Mouse (Mus musculus) midbrain, embryonic 14.5 days (tissue): ENCODE data around the gene Sult1a1. TPM values are rescaled to one million over a fixed set of nuclear protein-coding genes. Genes with fewer than 3 reads are reported as not detected.
"Not testable (repeated sequence)": the region's sequence is repeated elsewhere in the genome, so short reads cannot be mapped to it uniquely, and the experiment has no call there.

Experiments
- ATAC-seq: fragments of 200-750 bp; cut with Nextera tagmentation; 2 replicates; pipeline ENCODE4 v1.8.0; 2017; ENCODE audit warnings: moderate number of reproducible peaks, moderate library complexity; ENCODE audit not compliant: low FRiP score, low TSS enrichment
- DNase-seq: peaks from one replicate; pipeline ENCODE4 v3.0.0-alpha.2; 2015
- H3K27ac ChIP-seq: fragments of 300-500 bp; sonication (generic); replicated peaks from 2 replicates; pipeline ENCODE4 v1.5.1; 2014; ENCODE audit warnings: mild to moderate bottlenecking, low read depth, low read length, moderate library complexity
- H3K27me3 ChIP-seq: fragments of 300-500 bp; sonication (generic); 2 replicates; pipeline ENCODE4 v1.6.1; 2014; ENCODE audit warnings: low read length, control low read depth, mixed read lengths; ENCODE audit not compliant: control insufficient read depth, insufficient read depth
- H3K36me3 ChIP-seq: fragments of 300-500 bp; sonication (generic); 2 replicates; pipeline ENCODE4 v1.6.1; 2014; ENCODE audit warnings: low read length, control low read depth; ENCODE audit not compliant: control insufficient read depth, insufficient read depth
- H3K4me1 ChIP-seq: fragments of 300-500 bp; sonication (generic); 2 replicates; pipeline ENCODE4 v1.6.1; 2014; ENCODE audit warnings: mild to moderate bottlenecking, antibody characterized with exemption, low read length, control low read depth; ENCODE audit not compliant: control insufficient read depth, insufficient read depth
- H3K4me2 ChIP-seq: fragments of 300-500 bp; sonication (generic); 2 replicates; pipeline ENCODE4 v1.6.1; 2014; ENCODE audit warnings: mild to moderate bottlenecking, low read length, moderate library complexity
- H3K4me3 ChIP-seq: fragments of 300-500 bp; sonication (generic); replicated peaks from 2 replicates; pipeline ENCODE4 v1.5.1; 2014; ENCODE audit warnings: low read depth, low read length
- H3K9ac ChIP-seq: fragments of 300-500 bp; sonication (generic); replicated peaks from 2 replicates; pipeline ENCODE4 v1.6.1; 2014; ENCODE audit warnings: mild to moderate bottlenecking, low read length, moderate library complexity
- H3K9me3 ChIP-seq: fragments of 300-500 bp; sonication (generic); 2 replicates; pipeline ENCODE4 v1.6.1; 2016; ENCODE audit warnings: low read length, control low read depth, mixed read lengths; ENCODE audit not compliant: control insufficient read depth
- WGBS: fragments of 180-500 bp; shearing (Covaris S2); extraction: QIAGEN DNeasy Blood & Tissue Kit; methylation state at CpG from one replicate; pipeline ENCODE4 v1.1.7; 2014; 5-methylcytosine and 5-hydroxymethylcytosine counted together
- polyA plus RNA-seq: library from polyadenylated mRNA; unstranded; fragments of >200 nt; fragmentation: Nextera tagmentation; extraction: Ambion mirVana; gene quantifications from 2 replicates; pipeline ENCODE4 v1.2.1, GENCODE M21; 2014

The Sult1a1 gene
- polyA plus RNA-seq, 1 experiment from 2014 or later, result 2.6 TPM

- 0 out of 2 replicates have a peak overlapping the region, but pooled peaks have one; percentile 2 for H3K4me3 ChIP-seq
- H3K27ac ChIP-seq, result no peak overlapping the region
- DNase-seq (no peak), ATAC-seq (no peak)
- peaks cover 18% of the 10 kb centered on the region for H3K4me1 ChIP-seq
- H3K36me3 ChIP-seq, result peaks cover 43% of the 10 kb centered on the region
- H3K27me3 ChIP-seq, result no peaks in the 10 kb centered on the region
- no peak overlapping the region for H3K9ac ChIP-seq
- WGBS, result 91% methylated on average over 7 of the region's 7 CpGs
- peak overlapping the region; percentile 89 for H3K4me2 ChIP-seq
- H3K9me3 ChIP-seq, result no peaks in the 10 kb centered on the region
Measured at GRCm38 (mm10) chr7:126693781-126694180, 17.5 kb upstream of the Sult1a1 start.

GRCm38 (mm10) chr7:126693256-126693655, 17.0 kb upstream of the Sult1a1 start:
- ATAC-seq, result no peak
- Histone ChIP-seq H3K27me3 (no peaks in the 10 kb centered on the region), H3K27ac (no peak overlapping the region), H3K4me2 (0 out of 2 replicates have a peak overlapping the region, but pooled peaks have one; percentile 89), H3K4me3 (no peak overlapping the region), H3K36me3 (peaks cover 42% of the 10 kb centered on the region), H3K9ac (no peak overlapping the region), H3K9me3 (no peaks in the 10 kb centered on the region), H3K4me1 (peaks cover 18% of the 10 kb centered on the region)
- DNase-seq, result peak; percentile 88
- 38% methylated on average over 3 of the region's 3 CpGs for WGBS

- 95% methylated on average over 26 of the region's 26 CpGs for WGBS
- Histone ChIP-seq H3K4me2 (no peak overlapping the region), H3K9ac (no peak overlapping the region), H3K27me3 (no peaks in the 10 kb centered on the region), H3K27ac (no peak overlapping the region), H3K4me3 (no peak overlapping the region), H3K36me3 (peaks cover 34% of the 10 kb centered on the region), H3K4me1 (peaks cover 18% of the 10 kb centered on the region), H3K9me3 (no peaks in the 10 kb centered on the region)
- DNase-seq, result no peak
- ATAC-seq, result no peak
Measured at GRCm38 (mm10) chr7:126692426-126692825, 16.2 kb upstream of the Sult1a1 start.

- WGBS, result 91% methylated on average over 5 of the region's 5 CpGs
- H3K9ac ChIP-seq, result no peak overlapping the region
- H3K36me3 ChIP-seq, result peaks cover 32% of the 10 kb centered on the region
- DNase-seq (no peak), ATAC-seq (no peak)
- peaks cover 15% of the 10 kb centered on the region for H3K4me1 ChIP-seq
- H3K27ac ChIP-seq, result no peak overlapping the region
- no peak overlapping the region for H3K4me2 ChIP-seq
- no peaks in the 10 kb centered on the region for H3K27me3 ChIP-seq
- no peak overlapping the region for H3K4me3 ChIP-seq
- H3K9me3 ChIP-seq, result no peaks in the 10 kb centered on the region
Measured at GRCm38 (mm10) chr7:126691676-126692075, 15.4 kb upstream of the Sult1a1 start.

DNA sequence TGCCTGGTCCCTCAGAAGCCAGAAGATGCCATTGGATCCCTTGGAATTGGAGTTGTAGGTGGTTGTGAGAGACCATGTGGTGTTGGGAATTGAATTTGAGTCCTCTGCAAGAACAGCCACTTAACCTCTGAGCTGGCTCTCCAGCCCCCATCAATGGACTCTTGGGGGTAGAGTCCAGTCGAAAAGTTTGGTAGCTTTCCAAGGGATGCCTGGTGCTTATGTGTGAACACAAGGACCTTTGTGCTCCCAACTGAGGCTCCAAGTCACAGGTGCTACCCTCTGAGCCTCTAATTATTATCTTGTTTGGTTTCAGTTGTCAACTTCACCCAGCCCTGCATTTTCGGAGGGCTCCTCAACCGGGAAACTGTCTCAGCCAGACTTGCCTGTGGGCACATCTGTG, 14.5 kb upstream of the Sult1a1 start:
- Histone ChIP-seq H3K36me3 (peaks cover 32% of the 10 kb centered on the region), H3K4me2 (no peak overlapping the region), H3K27me3 (no peaks in the 10 kb centered on the region), H3K4me3 (no peak overlapping the region), H3K27ac (no peak overlapping the region), H3K9me3 (no peaks in the 10 kb centered on the region), H3K9ac (no peak overlapping the region), H3K4me1 (peaks cover 11% of the 10 kb centered on the region)
- WGBS, result 93% methylated on average over 3 of the region's 3 CpGs
- DNase-seq, result no peak
- no peak for ATAC-seq

- H3K4me1 ChIP-seq, result peaks cover 4% of the 10 kb centered on the region; the same call in 1 of the 2 replicates
- peaks cover 32% of the 10 kb centered on the region for H3K36me3 ChIP-seq
- no peak overlapping the region for H3K4me3 ChIP-seq
- no peak overlapping the region for H3K4me2 ChIP-seq
- H3K9ac ChIP-seq, result no peak overlapping the region
- H3K27ac ChIP-seq, result no peak overlapping the region
- ATAC-seq (no peak), DNase-seq (no peak)
- H3K9me3 ChIP-seq, result no peaks in the 10 kb centered on the region
- H3K27me3 ChIP-seq, result no peaks in the 10 kb centered on the region
- WGBS, result 92% methylated on average over 3 of the region's 3 CpGs
Measured at GRCm38 (mm10) chr7:126689021-126689420, 12.8 kb upstream of the Sult1a1 start.

- WGBS, result 81% methylated on average over 4 of the region's 4 CpGs
- not testable (repeated sequence) for H3K4me1 ChIP-seq, H3K4me3 ChIP-seq, H3K4me2 ChIP-seq, H3K9ac ChIP-seq, DNase-seq, H3K27me3 ChIP-seq, H3K27ac ChIP-seq, H3K9me3 ChIP-seq, ATAC-seq
- peaks cover 32% of the 10 kb centered on the region for H3K36me3 ChIP-seq
Measured at GRCm38 (mm10) chr7:126688156-126688555, 11.9 kb upstream of the Sult1a1 start.

DNA sequence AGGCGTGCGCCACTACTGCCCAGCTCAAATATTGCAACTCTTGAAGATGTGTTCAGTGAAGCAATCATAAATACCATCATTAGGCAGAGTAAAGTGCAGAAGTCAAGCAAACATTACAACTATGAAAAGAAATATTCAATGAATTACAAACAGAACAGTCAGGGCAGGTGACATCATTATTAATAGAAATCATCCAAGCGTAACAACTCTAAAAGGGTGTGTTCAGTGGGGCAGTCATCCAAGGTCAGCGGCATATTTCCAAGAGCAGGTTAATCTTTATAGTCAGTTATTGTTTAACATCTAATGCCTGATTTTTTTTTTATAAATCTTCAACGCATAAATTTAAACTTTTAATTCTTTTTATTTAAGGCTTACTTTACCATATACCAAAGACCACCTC, 5.0 kb upstream of the Sult1a1 start:
- no peaks in the 10 kb centered on the region for H3K27me3 ChIP-seq
- no peak overlapping the region for H3K27ac ChIP-seq
- H3K9ac ChIP-seq, result no peak overlapping the region
- H3K4me2 ChIP-seq, result no peak overlapping the region
- ATAC-seq, result no peak
- 96% methylated on average over 5 of the region's 5 CpGs for WGBS
- peaks cover 6% of the 10 kb centered on the region; the same call in 1 of the 2 replicates for H3K36me3 ChIP-seq
- no peaks in the 10 kb centered on the region for H3K4me1 ChIP-seq
- no peak for DNase-seq
- H3K9me3 ChIP-seq, result no peaks in the 10 kb centered on the region
- H3K4me3 ChIP-seq, result no peak overlapping the region

DNA sequence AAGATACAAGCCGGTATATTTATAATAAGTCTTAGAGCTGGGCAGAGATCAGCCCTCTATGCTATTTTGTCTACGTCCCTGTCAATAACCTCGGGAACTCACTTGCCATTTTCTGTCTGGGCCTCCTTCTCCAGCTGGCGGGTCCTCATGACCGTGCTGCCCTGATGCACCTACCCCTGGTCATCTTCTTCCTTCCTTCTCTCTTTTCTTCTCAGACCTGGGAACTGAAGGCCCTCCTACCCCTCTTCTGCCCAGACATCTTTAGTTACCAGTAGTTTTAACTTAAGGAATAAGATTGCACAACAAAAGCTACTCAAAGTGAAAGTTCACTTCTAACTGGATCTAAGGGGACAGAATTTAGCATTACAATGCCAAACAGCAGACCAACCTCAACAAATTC, 3.5 kb upstream of the Sult1a1 start:
- WGBS, result 94% methylated on average over 5 of the region's 5 CpGs
- no peak for DNase-seq
- Histone ChIP-seq H3K4me2 (no peak overlapping the region), H3K9me3 (no peaks in the 10 kb centered on the region), H3K36me3 (peaks cover 6% of the 10 kb centered on the region; the same call in 1 of the 2 replicates), H3K27me3 (no peaks in the 10 kb centered on the region), H3K9ac (no peak overlapping the region), H3K4me1 (no peaks in the 10 kb centered on the region), H3K4me3 (no peak overlapping the region), H3K27ac (no peak overlapping the region)
- ATAC-seq, result no peak
